Mouse (Mus musculus): ENCODE data around the gene Rbms3.

The Rbms3 gene

DNA sequence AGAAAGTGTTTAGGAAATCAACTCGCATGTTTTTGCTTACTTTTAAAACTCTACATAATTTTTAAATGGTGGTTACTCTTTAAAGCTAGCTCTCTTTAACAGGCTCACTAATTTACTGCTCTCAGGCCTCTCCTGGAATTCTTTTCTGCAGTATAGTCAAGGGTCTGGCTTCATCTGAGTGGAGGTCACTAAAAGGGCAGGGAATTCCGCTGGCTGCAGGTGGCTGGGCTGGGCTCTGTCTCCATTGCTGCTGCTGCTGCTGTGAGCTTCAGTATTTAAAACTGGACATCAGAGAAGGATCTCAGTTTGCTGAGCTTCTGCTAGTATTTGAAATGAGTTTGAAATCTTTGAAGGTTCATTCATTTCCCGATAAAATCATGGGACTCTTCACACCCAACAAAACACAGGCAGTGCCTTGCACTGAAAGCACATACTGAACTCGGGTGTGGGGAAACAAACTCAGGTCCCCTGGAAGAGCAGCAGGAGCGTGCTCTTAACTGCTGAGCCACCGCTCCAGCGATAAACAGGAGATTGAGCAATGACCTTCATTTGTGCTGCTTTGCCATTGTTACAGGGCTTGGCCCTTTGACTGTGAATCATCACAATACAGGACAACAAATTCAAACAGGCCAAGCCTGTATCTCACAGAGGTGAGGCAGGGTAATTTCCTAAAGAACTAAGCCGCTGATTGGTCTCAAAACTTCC lies 990.0 kb downstream of the Rbms3 start:
- no peak for DNase-seq (ENCODE audit: low spot score)

GRCm38 (mm10) chr9:116633786-116634185 lies 995.9 kb downstream of the Rbms3 start:
- DNase-seq (ENCODE audit: low spot score): no peak

GRCm38 (mm10) chr9:116633075-116633474 lies 996.6 kb downstream of the Rbms3 start:
- DNase-seq (ENCODE audit: low spot score): no peak

DNA sequence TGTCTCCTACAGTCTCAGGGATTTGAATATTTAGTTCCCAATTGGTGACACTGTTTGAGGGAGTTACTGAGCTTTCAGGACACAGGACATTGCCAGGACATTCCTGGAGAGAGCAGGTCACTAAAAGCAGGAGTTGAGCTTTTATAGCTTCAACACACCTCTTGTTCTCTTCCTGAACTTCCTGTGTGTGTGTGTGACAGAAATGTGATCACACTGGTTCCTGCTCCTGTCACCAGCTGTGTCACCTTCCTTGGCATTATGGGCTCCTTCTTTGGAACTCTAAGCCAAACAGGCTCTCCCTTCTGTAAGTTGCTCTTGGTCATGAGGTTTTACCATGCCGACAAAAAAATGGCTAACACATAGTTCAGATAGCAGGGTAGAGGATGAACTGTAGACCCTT lies 997.9 kb downstream of the Rbms3 start:
- DNase-seq (ENCODE audit: low spot score): no peak

DNA sequence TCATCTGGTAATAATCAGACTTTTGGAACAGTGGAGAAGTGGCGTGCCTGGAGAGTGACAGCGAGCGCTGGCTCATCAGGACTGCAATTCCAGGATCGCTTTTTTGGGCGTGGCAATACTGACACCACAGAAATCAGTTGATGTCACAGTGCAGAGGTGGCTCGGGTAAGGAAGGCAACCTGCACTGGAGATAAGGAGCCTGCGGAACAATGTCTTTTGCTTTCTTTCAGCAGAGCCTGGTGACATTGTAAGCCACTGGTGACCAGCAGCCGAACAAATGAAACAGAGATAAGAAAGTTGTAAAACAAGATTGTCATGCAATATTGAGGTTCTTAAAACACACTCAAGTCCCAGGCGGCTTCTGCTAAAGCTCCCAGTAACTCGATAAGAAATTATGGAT lies 998.9 kb downstream of the Rbms3 start:
- no peak for DNase-seq (ENCODE audit: low spot score)

GRCm38 (mm10) chr9:116620434-116620833 lies 1009.3 kb downstream of the Rbms3 start:
- DNase-seq (ENCODE audit: low spot score): no peak

DNA sequence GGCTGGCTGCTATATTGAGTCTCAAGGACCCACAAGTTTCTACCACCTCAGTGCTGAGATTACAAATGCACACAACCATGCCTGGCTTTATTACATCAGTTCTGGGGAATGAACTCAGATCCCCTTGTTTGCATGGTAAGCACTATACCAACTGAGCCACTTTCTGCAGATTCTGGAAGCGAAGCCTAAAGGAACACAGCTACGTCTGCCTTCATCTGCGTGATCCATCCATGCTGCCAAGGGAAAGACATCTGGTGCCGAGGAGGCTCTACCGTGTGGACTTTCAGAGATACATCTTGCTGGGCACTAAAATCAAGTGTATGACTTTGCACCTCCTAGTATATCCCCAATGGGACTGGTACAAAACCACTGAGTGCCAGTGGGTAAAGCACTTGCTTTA lies 1010.8 kb downstream of the Rbms3 start:
- DNase-seq (ENCODE audit: low spot score): no peak

GRCm38 (mm10) chr9:116613276-116613675 lies 1016.4 kb downstream of the Rbms3 start:
- DNase-seq (ENCODE audit: low spot score): no peak

- DNase-seq (ENCODE audit: low spot score): no peak
Measured at GRCm38 (mm10) chr9:116596046-116596445, 1033.7 kb downstream of the Rbms3 start.

GRCm38 (mm10) chr9:116592486-116592885 lies 1037.2 kb downstream of the Rbms3 start:
- DNase-seq (ENCODE audit: low spot score): no peak

DNA sequence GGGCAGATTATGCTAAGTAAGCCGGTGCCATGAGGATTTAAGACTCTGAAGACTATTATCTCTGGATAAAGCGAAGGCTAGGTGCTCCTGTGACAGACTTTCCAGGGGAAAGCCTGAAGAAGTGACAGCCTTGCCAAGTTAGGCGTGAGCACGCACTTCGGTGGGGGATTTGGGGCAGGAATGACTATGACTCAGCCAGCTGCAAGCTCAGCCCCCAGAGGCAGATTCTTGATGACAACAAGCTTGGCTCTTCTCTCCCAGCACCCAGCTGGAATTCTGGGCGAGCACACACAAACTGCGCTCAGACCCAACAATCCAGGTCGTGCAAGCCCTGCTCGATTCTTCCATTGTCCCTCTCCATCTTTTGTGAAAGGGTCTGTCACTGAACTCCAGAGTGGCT lies 1038.6 kb downstream of the Rbms3 start:
- no peak for DNase-seq (ENCODE audit: low spot score)

DNA sequence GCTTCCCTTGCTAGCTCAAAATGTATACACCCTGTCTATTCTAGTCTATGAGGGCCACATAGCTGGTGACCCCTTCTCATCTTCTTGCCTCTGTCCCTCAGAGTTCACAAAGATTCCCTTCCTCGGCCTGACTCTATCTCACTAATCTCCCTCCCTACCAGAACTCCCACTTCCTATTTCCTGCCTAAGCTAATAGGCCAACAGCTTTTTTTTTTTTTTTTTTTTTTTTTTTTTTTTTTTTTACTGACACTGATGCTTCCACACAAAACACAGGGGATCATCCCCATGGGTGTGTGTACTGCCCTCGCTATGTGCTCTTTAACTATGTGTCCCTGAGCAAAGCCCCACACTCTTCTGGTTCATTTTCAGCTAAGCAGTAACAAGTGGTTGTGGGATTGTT lies 1060.0 kb downstream of the Rbms3 start:
- DNase-seq (ENCODE audit: low spot score): no peak

- no peak for DNase-seq (ENCODE audit: low spot score)
Measured at GRCm38 (mm10) chr9:116566711-116567110, 1063.0 kb downstream of the Rbms3 start.

GRCm38 (mm10) chr9:116557781-116558180 lies 1071.9 kb downstream of the Rbms3 start:
- DNase-seq (ENCODE audit: low spot score): no peak

GRCm38 (mm10) chr9:116556641-116557040 lies 1073.1 kb downstream of the Rbms3 start:
- DNase-seq (ENCODE audit: low spot score): no peak

- no peak for DNase-seq (ENCODE audit: low spot score)
Measured at GRCm38 (mm10) chr9:116553181-116553580, 1076.5 kb downstream of the Rbms3 start.

DNA sequence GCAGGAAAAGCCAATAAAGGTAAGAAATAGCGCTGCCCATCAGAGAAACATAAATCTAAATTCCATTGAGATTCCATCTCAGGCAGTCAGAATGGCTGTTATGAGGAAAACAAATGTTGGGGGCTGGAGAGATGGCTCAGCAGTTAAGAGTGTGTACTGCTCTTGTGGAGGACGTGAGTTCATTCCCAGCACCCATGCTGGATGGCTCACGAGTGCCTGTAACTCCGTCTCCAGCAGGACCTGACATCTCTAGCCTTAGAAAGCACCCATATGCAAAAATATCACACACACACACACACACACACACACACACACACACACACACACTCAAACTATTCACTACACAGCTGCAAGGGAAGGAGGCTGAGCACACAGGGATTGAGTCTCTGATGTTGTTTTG lies 1083.6 kb downstream of the Rbms3 start:
- no peak for DNase-seq (ENCODE audit: low spot score)

GRCm38 (mm10) chr9:116542793-116543192 lies 1086.9 kb downstream of the Rbms3 start:
- DNase-seq (ENCODE audit: low spot score): no peak

GRCm38 (mm10) chr9:116541976-116542375 lies 1087.7 kb downstream of the Rbms3 start:
- DNase-seq (ENCODE audit: low spot score): no peak

- DNase-seq (ENCODE audit: low spot score): no peak
Measured at GRCm38 (mm10) chr9:116535709-116536108, 1094.0 kb downstream of the Rbms3 start.

- no peak for DNase-seq (ENCODE audit: low spot score)
Measured at GRCm38 (mm10) chr9:116533381-116533780, 1096.3 kb downstream of the Rbms3 start.

GRCm38 (mm10) chr9:116531121-116531520 lies 1098.6 kb downstream of the Rbms3 start:
- no peak for DNase-seq (ENCODE audit: low spot score)

- DNase-seq (ENCODE audit: low spot score): no peak
Measured at GRCm38 (mm10) chr9:116524386-116524785, 1105.3 kb downstream of the Rbms3 start.
